Mouse (Mus musculus): ENCODE results near the gene Lztr1. TPM values are rescaled to one million over a fixed set of nuclear protein-coding genes. Genes with fewer than 3 reads are reported as not detected.
A peak's percentile ranks its signal among the peaks of the same experiment; 100 is the strongest.
"Not testable (repeated sequence)": the region's sequence is repeated elsewhere in the genome, so short reads cannot be mapped to it uniquely, and the experiment has no call there.

Gene Lztr1
- polyA plus RNA-seq, 1 experiment from 2014 or later, result 101 TPM

DNA sequence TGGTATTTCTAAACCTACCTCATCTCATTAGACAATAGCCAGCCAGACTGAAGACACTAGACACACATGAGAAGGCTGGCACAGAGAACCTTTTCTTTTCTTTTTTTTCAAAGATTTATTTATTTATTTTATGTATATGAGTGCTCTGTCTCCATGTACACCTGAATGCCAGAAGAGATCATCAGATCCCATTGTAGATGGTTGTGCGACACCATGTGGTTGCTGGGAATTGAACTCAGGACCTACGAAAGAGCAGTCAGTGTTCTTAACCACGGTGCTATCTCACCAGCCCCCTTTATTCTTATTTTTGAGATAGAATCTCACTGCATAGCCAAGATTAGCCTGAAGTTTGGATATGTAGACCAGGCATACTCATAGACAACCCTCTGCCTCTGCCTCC, 28.1 kb downstream of the Lztr1 start:
- Histone ChIP-seq H3K4me2 (no peak overlapping the region), H3K4me3 (replicated peaks) (no peak overlapping the region), H3K9ac (no peak overlapping the region), H3K36me3 (replicated peaks) (no peaks in the 10 kb centered on the region), H3K27me3 (peaks cover 9% of the 10 kb centered on the region; the same call in 1 of the 2 replicates), H3K4me1 (peaks cover 6% of the 10 kb centered on the region), H3K27ac (no peak overlapping the region), H3K9me3 (no peaks in the 10 kb centered on the region)
- WGBS, result 94% methylated on average over 3 of the region's 3 CpGs
- ATAC-seq (ENCODE audit: low FRiP score), result no peak

DNA sequence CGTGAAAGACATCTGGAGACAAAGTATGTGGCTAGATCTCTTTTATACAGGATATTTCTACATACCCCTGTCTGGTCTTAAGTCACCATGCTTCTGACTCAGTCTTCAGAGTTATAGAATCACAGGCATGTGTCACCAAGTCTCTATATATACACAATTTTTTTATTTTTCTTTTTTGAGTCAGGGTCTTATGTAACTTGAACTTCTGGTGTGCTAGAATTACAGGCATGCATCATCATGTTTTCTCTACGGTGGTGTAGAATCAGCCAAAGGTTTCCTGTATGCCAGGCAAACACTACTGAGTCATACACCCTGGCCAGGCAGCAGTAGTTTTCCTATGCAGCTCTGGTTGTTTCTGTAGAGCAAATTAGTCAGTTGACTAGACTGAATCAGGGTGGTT, 34.1 kb downstream of the Lztr1 start:
- Histone ChIP-seq H3K9me3 (no peaks in the 10 kb centered on the region), H3K27me3 (peaks cover 9% of the 10 kb centered on the region; the same call in 1 of the 2 replicates), H3K4me2 (no peak overlapping the region), H3K4me3 (replicated peaks) (no peak overlapping the region), H3K36me3 (replicated peaks) (no peaks in the 10 kb centered on the region), H3K27ac (no peak overlapping the region), H3K9ac (no peak overlapping the region), H3K4me1 (no peaks in the 10 kb centered on the region)
- ATAC-seq (ENCODE audit: low FRiP score), result no peak
- 88% methylated on average over 2 of the region's 2 CpGs for WGBS

- 88% methylated on average over 7 of the region's 7 CpGs for WGBS
- Histone ChIP-seq H3K27ac (no peak overlapping the region), H3K9me3 (no peaks in the 10 kb centered on the region), H3K9ac (no peak overlapping the region), H3K4me2 (no peak overlapping the region), H3K36me3 (replicated peaks) (no peaks in the 10 kb centered on the region), H3K27me3 (0 out of 2 replicates have a peak, but pooled peaks cover 7% of the 10 kb centered on the region), H3K4me3 (replicated peaks) (no peak overlapping the region), H3K4me1 (peaks cover 19% of the 10 kb centered on the region)
- ATAC-seq (ENCODE audit: low FRiP score), result no peak
These were observed 44.3 kb downstream of the Lztr1 start for GRCm38 (mm10) chr16:17552837-17553236.

DNA sequence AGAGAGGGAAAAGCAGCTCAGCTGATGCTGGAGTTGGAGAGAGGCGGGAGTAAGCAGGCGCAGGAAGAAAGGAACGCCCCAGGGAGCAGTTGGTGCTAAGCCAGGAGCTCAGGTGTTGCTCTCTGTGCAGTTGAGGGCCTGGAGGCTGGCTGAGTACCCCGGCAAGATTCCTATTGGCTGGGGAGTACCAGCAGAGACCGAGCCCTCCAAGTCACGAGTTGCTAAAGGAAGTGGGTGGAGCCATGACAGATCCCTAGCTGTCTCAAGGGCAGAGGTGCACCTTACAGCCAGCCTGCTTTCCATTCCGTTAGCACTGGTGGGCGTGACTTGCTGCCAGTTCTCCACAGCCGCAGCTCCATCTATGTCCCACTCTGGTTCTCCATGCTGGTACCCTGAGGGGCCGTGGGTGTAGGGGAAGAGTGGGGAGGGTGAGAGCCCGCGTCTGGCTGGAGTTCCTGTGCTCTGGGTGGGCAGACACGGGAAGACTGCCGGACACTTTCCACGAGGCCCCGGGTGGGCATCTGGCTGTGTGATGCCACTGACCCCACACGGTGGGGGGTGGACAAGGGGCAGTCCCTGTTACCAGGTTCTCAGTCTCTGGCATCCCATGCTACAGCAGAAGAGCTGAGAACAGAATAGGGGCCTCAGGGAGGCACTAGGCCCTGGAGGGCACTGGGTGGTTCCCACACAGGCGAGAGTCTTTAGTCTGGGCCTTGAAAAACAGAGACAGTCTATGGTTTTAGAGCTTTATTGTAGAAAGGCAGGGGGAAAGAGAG, 45.6 kb downstream of the Lztr1 start:
- peaks cover 31% of the 10 kb centered on the region for H3K4me1 ChIP-seq
- H3K4me3 ChIP-seq (replicated peaks), result peak overlapping the region; percentile 15; the same call in 1 of the 2 replicates
- peak overlapping the region; percentile 81 for H3K27ac ChIP-seq
- no peaks in the 10 kb centered on the region for H3K9me3 ChIP-seq
- 0 out of 2 replicates have a peak, but pooled peaks cover 10% of the 10 kb centered on the region for H3K27me3 ChIP-seq
- peak; percentile 73 for ATAC-seq (ENCODE audit: low FRiP score)
- no peaks in the 10 kb centered on the region for H3K36me3 ChIP-seq (replicated peaks)
- H3K9ac ChIP-seq, result peak overlapping the region; percentile 36; the same call in 1 of the 2 replicates
- peak overlapping the region; percentile 45 for H3K4me2 ChIP-seq
- 7% methylated on average over 18 of the region's 18 CpGs for WGBS

DNA sequence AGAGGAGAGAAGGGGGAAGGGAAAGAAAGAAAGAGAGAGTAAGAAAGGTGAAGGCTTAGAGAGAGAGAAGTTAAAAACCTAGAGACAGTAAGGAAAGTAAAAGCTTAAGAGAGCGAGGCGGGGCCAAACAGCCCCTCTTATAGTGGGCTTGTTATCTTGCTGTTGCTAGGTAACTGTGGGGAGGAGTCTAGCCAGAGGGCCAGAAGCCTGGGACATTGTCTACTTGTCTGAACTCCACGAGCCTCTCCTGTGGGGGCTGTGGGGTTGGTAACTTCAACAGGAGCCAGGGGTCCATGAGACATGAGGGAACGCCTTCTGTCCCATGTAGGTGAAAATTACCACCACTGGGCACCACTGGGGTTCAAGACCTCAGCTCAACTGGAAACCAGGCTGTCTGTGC, 46.2 kb downstream of the Lztr1 start:
- WGBS, result 11% methylated on average over 4 of the region's 4 CpGs
- H3K4me3 ChIP-seq (replicated peaks); H3K9ac ChIP-seq; H3K36me3 ChIP-seq (replicated peaks); H3K9me3 ChIP-seq: not testable (repeated sequence)
- ATAC-seq (ENCODE audit: low FRiP score), result peak; percentile 54; the same call in 1 of the 2 replicates
- Histone ChIP-seq H3K27me3 (0 out of 2 replicates have a peak, but pooled peaks cover 14% of the 10 kb centered on the region), H3K4me1 (peaks cover 35% of the 10 kb centered on the region), H3K27ac (peak overlapping the region; percentile 81), H3K4me2 (peak overlapping the region; percentile 45)

DNA sequence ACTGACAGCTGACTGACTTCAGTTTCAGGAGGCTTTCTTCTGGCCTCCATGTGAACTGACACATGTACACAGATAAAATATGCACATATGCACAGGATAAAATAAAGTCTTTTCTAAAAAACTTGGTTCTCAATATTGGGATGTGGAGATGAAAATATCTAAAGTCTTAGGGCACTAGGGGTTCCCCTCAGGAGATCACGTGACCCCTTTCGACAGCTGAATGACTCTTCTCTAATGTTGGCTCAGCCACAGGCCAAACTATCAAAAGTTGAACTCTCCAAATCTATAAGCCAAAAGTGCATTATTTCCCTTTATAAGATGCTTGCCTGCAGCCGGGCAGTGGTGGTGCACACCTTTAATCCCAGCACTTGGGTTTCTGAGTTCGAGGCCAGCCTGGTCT, 47.7 kb downstream of the Lztr1 start:
- Histone ChIP-seq H3K4me1 (peaks cover 50% of the 10 kb centered on the region), H3K27ac (no peak overlapping the region), H3K4me3 (replicated peaks) (no peak overlapping the region), H3K4me2 (no peak overlapping the region), H3K9me3 (no peaks in the 10 kb centered on the region), H3K27me3 (peaks cover 27% of the 10 kb centered on the region; the same call in 1 of the 2 replicates), H3K9ac (no peak overlapping the region), H3K36me3 (replicated peaks) (no peaks in the 10 kb centered on the region)
- 90% methylated on average over 4 of the region's 4 CpGs for WGBS
- no peak for ATAC-seq (ENCODE audit: low FRiP score)

GRCm38 (mm10) chr16:17556907-17557306, 48.4 kb downstream of the Lztr1 start:
- 62% methylated on average over 4 of the region's 4 CpGs for WGBS
- no peaks in the 10 kb centered on the region for H3K9me3 ChIP-seq
- H3K4me3 ChIP-seq (replicated peaks), result no peak overlapping the region
- H3K4me1 ChIP-seq, result peaks cover 57% of the 10 kb centered on the region
- H3K27me3 ChIP-seq, result peaks cover 33% of the 10 kb centered on the region
- H3K9ac ChIP-seq, result no peak overlapping the region
- no peak overlapping the region for H3K4me2 ChIP-seq
- no peak overlapping the region for H3K27ac ChIP-seq
- ATAC-seq (ENCODE audit: low FRiP score), result no peak
- H3K36me3 ChIP-seq (replicated peaks), result no peaks in the 10 kb centered on the region

DNA sequence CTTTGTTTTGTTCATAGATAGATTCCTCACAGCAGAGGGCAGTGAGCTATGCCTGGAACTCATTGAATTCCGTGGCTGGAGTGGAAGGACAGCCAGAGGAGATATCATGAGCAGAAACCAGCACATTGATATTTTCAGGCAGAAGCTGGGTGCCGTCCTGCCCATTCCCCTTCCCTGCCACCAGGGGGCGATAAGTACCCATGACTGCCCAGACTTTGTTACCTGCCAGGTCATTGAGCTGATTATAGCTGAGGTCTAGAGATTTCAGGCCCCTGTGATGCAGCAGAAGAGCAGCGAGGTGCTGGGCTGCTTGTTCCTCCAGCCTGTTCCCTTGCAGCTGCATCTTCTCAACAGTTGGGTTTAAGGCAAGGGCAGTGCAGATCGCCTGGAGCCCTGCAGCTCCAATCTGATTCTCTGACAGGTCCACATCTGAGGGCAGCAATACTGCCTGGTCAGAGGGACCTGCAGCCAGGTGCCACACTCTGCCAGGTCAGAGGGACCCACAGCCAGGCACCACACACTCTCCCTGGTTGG, 49.5 kb downstream of the Lztr1 start:
- Histone ChIP-seq H3K4me3 (replicated peaks) (no peak overlapping the region), H3K27ac (peak overlapping the region; percentile 25; the same call in 1 of the 2 replicates), H3K36me3 (replicated peaks) (no peaks in the 10 kb centered on the region), H3K4me1 (peaks cover 63% of the 10 kb centered on the region), H3K27me3 (peaks cover 43% of the 10 kb centered on the region), H3K9me3 (no peaks in the 10 kb centered on the region), H3K4me2 (peak overlapping the region; percentile 25; the same call in 1 of the 2 replicates), H3K9ac (no peak overlapping the region)
- 0% methylated on average over 5 of the region's 5 CpGs for WGBS
- no peak for ATAC-seq (ENCODE audit: low FRiP score)

DNA sequence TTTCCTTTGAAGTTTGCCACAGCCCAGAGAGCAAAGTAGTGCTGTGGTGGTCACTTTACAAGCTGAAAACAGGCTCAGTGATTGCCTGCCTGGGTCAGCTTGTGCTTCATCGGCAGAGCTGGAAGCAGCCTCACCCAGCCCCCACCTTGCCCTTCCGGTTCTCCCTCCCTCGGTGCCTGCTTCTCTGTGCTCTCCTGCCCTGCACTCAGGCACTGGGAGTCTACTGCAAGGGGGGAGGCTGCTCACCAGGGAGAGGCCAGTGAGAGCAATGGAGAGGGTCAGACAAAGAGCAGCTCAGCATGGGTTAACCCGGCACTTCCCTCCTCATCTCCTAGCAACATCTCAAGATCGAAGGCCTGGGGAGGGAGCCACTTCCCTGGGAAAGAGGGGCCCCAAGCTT, 50.3 kb downstream of the Lztr1 start:
- peaks cover 61% of the 10 kb centered on the region for H3K4me1 ChIP-seq
- no peak for ATAC-seq (ENCODE audit: low FRiP score)
- peaks cover 43% of the 10 kb centered on the region for H3K27me3 ChIP-seq
- 0 out of 2 replicates have a peak overlapping the region, but pooled peaks have one; percentile 25 for H3K27ac ChIP-seq
- H3K9me3 ChIP-seq, result no peaks in the 10 kb centered on the region
- peak overlapping the region; percentile 25; the same call in 1 of the 2 replicates for H3K9ac ChIP-seq
- H3K36me3 ChIP-seq (replicated peaks), result no peaks in the 10 kb centered on the region
- WGBS, result 0% methylated on average over 5 of the region's 5 CpGs
- peak overlapping the region; percentile 25 for H3K4me2 ChIP-seq
- no peak overlapping the region for H3K4me3 ChIP-seq (replicated peaks)

DNA sequence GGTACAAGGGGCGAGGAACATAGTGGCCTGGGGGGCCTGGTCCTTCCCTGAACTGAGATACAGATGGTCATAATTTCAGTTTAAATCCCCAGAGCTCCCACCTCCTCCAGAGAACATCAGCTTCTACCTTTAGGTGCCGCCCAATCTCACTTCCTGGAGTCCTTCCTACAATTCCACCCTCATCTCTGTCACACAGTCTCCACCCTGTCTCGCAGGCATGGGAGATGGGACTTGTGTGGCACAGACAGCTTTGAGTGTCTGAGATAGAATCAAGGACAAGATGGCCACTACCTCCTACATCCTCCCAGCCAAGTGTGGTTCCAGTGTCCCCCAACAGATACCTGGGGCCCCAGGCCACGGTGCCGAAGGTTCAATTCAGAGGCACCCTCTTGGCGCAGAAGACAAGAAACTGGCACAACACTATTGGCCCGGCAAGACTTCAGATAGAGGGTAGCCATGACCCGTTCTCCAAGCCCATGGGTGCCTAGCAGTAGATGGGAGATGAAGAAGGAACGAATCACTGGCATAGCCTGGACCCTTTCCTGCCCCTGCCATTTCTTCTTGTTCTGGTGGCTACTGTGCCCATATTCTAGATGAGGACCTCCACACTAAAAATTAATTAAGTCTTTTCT, 51.0 kb downstream of the Lztr1 start:
- 62% methylated on average over 9 of the region's 9 CpGs for WGBS
- H3K9ac ChIP-seq, result peak overlapping the region; percentile 25; the same call in 1 of the 2 replicates
- peaks cover 54% of the 10 kb centered on the region for H3K4me1 ChIP-seq
- no peaks in the 10 kb centered on the region for H3K9me3 ChIP-seq
- no peak overlapping the region for H3K4me3 ChIP-seq (replicated peaks)
- H3K36me3 ChIP-seq (replicated peaks), result no peaks in the 10 kb centered on the region
- peak overlapping the region; percentile 25 for H3K4me2 ChIP-seq
- peaks cover 46% of the 10 kb centered on the region for H3K27me3 ChIP-seq
- ATAC-seq (ENCODE audit: low FRiP score), result no peak
- 0 out of 2 replicates have a peak overlapping the region, but pooled peaks have one; percentile 9 for H3K27ac ChIP-seq

GRCm38 (mm10) chr16:17561128-17561750, 52.8 kb downstream of the Lztr1 start, which contains the start of gene Lrrc74b:
Lrrc74b (minus strand) TSS chr16:17561247.
- WGBS, result 2% methylated on average over 22 of the region's 22 CpGs
- peak within 1 kb of the TSS; percentile 62 for H3K27ac ChIP-seq
- ATAC-seq (ENCODE audit: low FRiP score), result peak; percentile 75
- no peaks in the 10 kb centered on the region for H3K9me3 ChIP-seq
- peaks cover 49% of the 10 kb centered on the region for H3K27me3 ChIP-seq
- H3K9ac ChIP-seq, result peak within 1 kb of the TSS; percentile 21; the same call in 1 of the 2 replicates
- H3K4me2 ChIP-seq, result peak within 1 kb of the TSS; percentile 52
- peak within 1 kb of the TSS; percentile 28 for H3K4me3 ChIP-seq (replicated peaks)
- H3K4me1 ChIP-seq, result peaks cover 43% of the 10 kb centered on the region
- no peaks in the 10 kb centered on the region for H3K36me3 ChIP-seq (replicated peaks)

- 2% methylated on average over 10 of the region's 10 CpGs for WGBS
- no peaks in the 10 kb centered on the region for H3K36me3 ChIP-seq (replicated peaks)
- H3K4me2 ChIP-seq, result peak within 1 kb of the TSS; percentile 52
- peak within 1 kb of the TSS; percentile 21; the same call in 1 of the 2 replicates for H3K9ac ChIP-seq
- H3K27ac ChIP-seq, result peak within 1 kb of the TSS; percentile 62
- peak; percentile 61 for ATAC-seq (ENCODE audit: low FRiP score)
- no peaks in the 10 kb centered on the region for H3K9me3 ChIP-seq
- peaks cover 43% of the 10 kb centered on the region for H3K4me1 ChIP-seq
- H3K27me3 ChIP-seq, result peaks cover 48% of the 10 kb centered on the region
- peak within 1 kb of the TSS; percentile 28 for H3K4me3 ChIP-seq (replicated peaks)
These were observed 53.3 kb downstream of the Lztr1 start, which contains the start of gene P2rx6 for GRCm38 (mm10) chr16:17561751-17562208. P2rx6 (plus strand) TSS chr16:17561885.
